ENCODE assay signal across 13 mouse cellular contexts in genomic region chr14:29814626-29815025, GRCm38 (mm10).
DNase-seq lines count a peak whose midpoint lies in the region.
"Had no signal": no experiment of that assay in that cellular context is flagged by ENCODE, and none has a peak within 500 bp of the region (broad histone marks: within the 10 kb centered on the region; RNA-seq: fewer than 3 reads in every experiment).

No protein-coding gene starts in this region.

- DNase-seq in layer of hippocampus, adult 18-20 months (ENCODE audit: low spot score in 2 of 2), result peak; percentile 15 to 44
- DNase-seq in layer of hippocampus, postnatal 25 days (ENCODE audit: extremely low spot score in 1 of 2, low spot score in 1 of 2), result no peak
- DNase-seq in NIH3T3 (ENCODE audit: low read depth), result peak; percentile 3
- DNase-seq in kidney, adult 8-10 months, result peak; percentile 1 to 39
- peak; percentile 7 to 15 for DNase-seq in layer of hippocampus, adult 8-10 months (ENCODE audit: low spot score in 2 of 2)
- no peak for DNase-seq in B cell, adult 2 months
- no peak for DNase-seq in lung, postnatal 25 days (ENCODE audit: low spot score)
- DNase-seq: cerebellum, postnatal 36 days; heart, adult 18-20 months; heart, postnatal 14 days; lung, embryonic 14.5 days; retina, postnatal 1 day; thymus, adult 2 months had no signal

Comparison
In these comparisons a context has a peak if more than half of its experiments do, and no peak if none do; other contexts are left out.
1. DNase-seq: peak in layer of hippocampus, adult 18-20 months (2 of 2), NIH3T3 (single experiment), kidney, adult 8-10 months (2 of 2) and layer of hippocampus, adult 8-10 months (2 of 2); none in layer of hippocampus, postnatal 25 days (0 of 2), B cell, adult 2 months (0 of 2) and lung, postnatal 25 days (single experiment).